Mouse (Mus musculus): ENCODE measurements at regions not wholly inside any gene's neighbourhood (a gene's known extent, or its start where the extent isn't known, plus 50 kb on each side); places are given as distances from the start of the nearest gene placed in this dataset.

- TF ChIP-seq CTCF (IDR thresholded peaks at IDR 0.05; ENCODE audit: borderline replicate concordance, insufficient read depth, low read length): no peak
- no peak for TF ChIP-seq POLR2A (IDR thresholded peaks at IDR 0.05; ENCODE audit: low read depth, low read length)
Observed at GRCm38 (mm10) chr8:41472992-41473699, 56.3 kb upstream of the Frg1 start.

Measured in embryonic fibroblast, embryonic 13.5 days (primary cell).